Mouse (Mus musculus): ENCODE measurements around the gene Shank1. TPM values are rescaled to one million over a fixed set of nuclear protein-coding genes. Genes with fewer than 3 reads are reported as not detected.
A peak's percentile ranks its signal among the peaks of the same experiment; 100 is the strongest.

Gene Shank1
- 0.39 and 0.44 TPM in 2 replicates for polyA plus RNA-seq (2015; fragmentation: Nextera tagmentation; extraction: Ambion mirVana)

DNA sequence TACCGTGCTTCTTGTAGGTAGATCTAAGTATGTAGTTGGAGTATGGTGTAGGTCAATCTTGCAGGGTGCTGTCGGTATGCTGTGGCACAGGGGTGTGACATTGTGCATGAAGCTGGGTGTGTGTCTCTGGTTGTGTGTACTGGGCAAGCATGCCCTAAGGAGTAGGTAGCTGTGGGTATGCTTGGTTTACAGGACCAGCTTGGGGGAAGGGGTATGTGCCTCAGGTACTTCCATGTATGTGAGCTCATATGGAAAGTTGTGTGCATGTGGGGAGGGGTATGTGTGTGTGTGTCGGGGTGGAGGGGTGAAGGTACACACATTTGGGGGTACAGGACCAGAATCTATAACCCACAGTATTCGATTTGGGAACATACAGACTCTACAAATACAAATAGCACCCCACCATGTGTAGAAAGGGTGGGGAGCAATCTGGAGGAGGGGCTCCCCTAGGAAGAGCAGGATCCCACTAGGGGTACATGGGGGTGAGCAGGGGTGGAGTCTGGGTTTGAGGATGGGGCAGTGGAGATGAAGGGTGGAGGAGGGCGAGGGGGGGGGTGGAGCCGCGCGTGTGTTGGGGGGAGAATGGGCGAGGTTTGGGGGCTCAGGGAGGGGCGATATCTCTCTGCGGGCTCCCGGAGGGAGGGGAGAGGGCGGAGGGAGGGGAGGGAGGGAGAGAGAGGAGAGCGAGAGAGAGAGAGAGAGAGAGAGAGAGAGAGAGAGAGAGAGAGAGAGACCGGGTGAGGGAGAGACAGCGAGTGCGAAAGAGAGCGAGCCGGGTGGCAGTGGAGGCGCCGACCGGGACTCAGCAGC, at the start of gene Shank1:
Gene Shank1 (plus strand): TSS at position 779 of the 810 bp plus-strand sequence.
- no peaks in the 10 kb centered on the region for H3K9me3 ChIP-seq (ENCODE audit: control insufficient read depth)

DNA sequence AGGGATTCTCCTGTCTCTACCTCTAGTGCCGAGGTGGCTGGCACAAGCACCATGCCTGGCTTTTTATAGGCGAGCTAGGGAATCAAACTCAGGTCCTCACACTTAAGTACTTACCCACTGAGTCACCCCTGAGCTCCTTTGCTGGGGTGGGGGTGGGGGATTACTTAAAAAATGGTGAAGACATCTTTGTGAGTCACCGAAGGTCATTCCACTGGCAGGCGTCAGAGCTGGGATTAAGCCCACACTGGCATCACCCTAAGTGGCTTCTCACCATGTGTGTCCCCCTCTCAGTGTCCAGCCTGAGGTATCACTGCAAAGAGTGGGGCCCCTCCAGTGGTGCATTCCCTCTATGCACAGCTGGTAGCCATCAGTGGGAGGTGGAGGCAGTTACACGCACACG, 49.6 kb upstream of the Shank1 start:
- ATAC-seq: no peak
- WGBS: 63% methylated on average over 6 of the region's 6 CpGs

More for the DNA sequence above, at the start of gene Shank1:
- Histone ChIP-seq H3K9ac (ENCODE audit: low read depth, low read length) (peak within 1 kb of the TSS; percentile 26; the same call in 1 of the 2 replicates), H3K4me3 (ENCODE audit: low read depth, low read length) (peak within 1 kb of the TSS; percentile 40), H3K27ac (ENCODE audit: low read depth, low read length) (no peak within 1 kb of the TSS), H3K27me3 (replicated peaks; ENCODE audit: control insufficient read depth, insufficient read depth, low read length) (peaks cover 19% of the 10 kb centered on the region), H3K4me2 (replicated peaks; ENCODE audit: low read depth) (peak within 1 kb of the TSS; percentile 79), H3K4me1 (replicated peaks; ENCODE audit: control insufficient read depth, insufficient read depth, low read length) (peaks cover 4% of the 10 kb centered on the region), H3K36me3 (ENCODE audit: control insufficient read depth, insufficient read depth) (no peaks in the 10 kb centered on the region)
- TF ChIP-seq CTCF (IDR thresholded peaks at IDR 0.05; ENCODE audit: low read depth): no peak
- ATAC-seq: no peak
- 21% methylated on average over 12 of the region's 22 CpGs for WGBS

DNA sequence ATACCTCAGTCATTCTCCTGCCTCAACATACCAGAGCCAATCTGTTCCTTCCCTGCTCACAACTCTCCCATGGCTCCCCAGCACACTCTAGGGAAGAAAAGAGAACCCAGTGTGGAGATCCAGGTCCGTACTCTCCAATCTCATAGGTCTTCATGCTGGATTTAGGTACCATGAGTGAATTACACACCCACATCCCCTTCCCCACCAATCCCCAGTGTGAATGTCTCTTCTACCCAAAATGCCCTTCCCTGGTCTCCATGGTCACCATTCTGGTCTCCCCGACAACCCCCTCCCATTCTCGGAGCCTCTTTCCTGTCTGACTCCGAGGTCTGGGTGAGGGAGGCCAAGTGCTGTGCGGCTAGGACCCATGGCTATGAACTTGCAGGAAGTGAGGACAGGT, 48.9 kb upstream of the Shank1 start, which contains the start of gene Gm15517:
Gene Gm15517 (plus strand): TSS at position 301 of the 400 bp plus-strand sequence.
- ATAC-seq: no peak
- no peaks in the 10 kb centered on the region; the same call in 1 of the 2 replicates for H3K4me1 ChIP-seq (replicated peaks; ENCODE audit: control insufficient read depth, insufficient read depth, low read length)
- no peak within 1 kb of the TSS for H3K9ac ChIP-seq (ENCODE audit: low read depth, low read length)
- H3K4me3 ChIP-seq (ENCODE audit: low read depth, low read length): no peak within 1 kb of the TSS
- 60% methylated on average over 5 of the region's 5 CpGs for WGBS
- no peaks in the 10 kb centered on the region for H3K9me3 ChIP-seq (ENCODE audit: control insufficient read depth)
- TF ChIP-seq CTCF (IDR thresholded peaks at IDR 0.05; ENCODE audit: low read depth): no peak
- H3K4me2 ChIP-seq (replicated peaks; ENCODE audit: low read depth): no peak within 1 kb of the TSS
- no peaks in the 10 kb centered on the region for H3K36me3 ChIP-seq (ENCODE audit: control insufficient read depth, insufficient read depth)
- no peak within 1 kb of the TSS for H3K27ac ChIP-seq (ENCODE audit: low read depth, low read length)
- H3K27me3 ChIP-seq (replicated peaks; ENCODE audit: control insufficient read depth, insufficient read depth, low read length): peaks cover 4% of the 10 kb centered on the region; the same call in 1 of the 2 replicates

More for the DNA sequence above, 49.6 kb upstream of the Shank1 start:
- Histone ChIP-seq H3K27me3 (replicated peaks; ENCODE audit: control insufficient read depth, insufficient read depth, low read length) (peaks cover 4% of the 10 kb centered on the region; the same call in 1 of the 2 replicates), H3K4me2 (replicated peaks; ENCODE audit: low read depth) (no peak overlapping the region), H3K4me1 (replicated peaks; ENCODE audit: control insufficient read depth, insufficient read depth, low read length) (no peaks in the 10 kb centered on the region; the same call in 1 of the 2 replicates), H3K27ac (ENCODE audit: low read depth, low read length) (no peak overlapping the region), H3K4me3 (ENCODE audit: low read depth, low read length) (no peak overlapping the region), H3K9ac (ENCODE audit: low read depth, low read length) (no peak overlapping the region), H3K9me3 (ENCODE audit: control insufficient read depth) (no peaks in the 10 kb centered on the region), H3K36me3 (ENCODE audit: control insufficient read depth, insufficient read depth) (no peaks in the 10 kb centered on the region)
- no peak for TF ChIP-seq CTCF (IDR thresholded peaks at IDR 0.05; ENCODE audit: low read depth)

- H3K4me3 ChIP-seq (ENCODE audit: low read depth, low read length): peak overlapping the region; percentile 9; the same call in 1 of the 2 replicates
- ATAC-seq: peak; percentile 50
These were observed 47.0 kb upstream of the Shank1 start for GRCm38 (mm10) chr7:44262791-44263643.

GRCm38 (mm10) chr7:44268117-44268516, 41.9 kb upstream of the Shank1 start:
- H3K27me3 ChIP-seq (replicated peaks; ENCODE audit: control insufficient read depth, insufficient read depth, low read length): peaks cover 3% of the 10 kb centered on the region; the same call in 1 of the 2 replicates
- no peak for ATAC-seq
- H3K4me1 ChIP-seq (replicated peaks; ENCODE audit: control insufficient read depth, insufficient read depth, low read length): no peaks in the 10 kb centered on the region; the same call in 1 of the 2 replicates
- no peak overlapping the region for H3K4me3 ChIP-seq (ENCODE audit: low read depth, low read length)
- no peak for TF ChIP-seq CTCF (IDR thresholded peaks at IDR 0.05; ENCODE audit: low read depth)
- H3K9me3 ChIP-seq (ENCODE audit: control insufficient read depth): no peaks in the 10 kb centered on the region
- 66% methylated on average over 11 of the region's 11 CpGs for WGBS
- no peaks in the 10 kb centered on the region for H3K36me3 ChIP-seq (ENCODE audit: control insufficient read depth, insufficient read depth)
- no peak overlapping the region for H3K9ac ChIP-seq (ENCODE audit: low read depth, low read length)
- no peak overlapping the region for H3K4me2 ChIP-seq (replicated peaks; ENCODE audit: low read depth)
- H3K27ac ChIP-seq (ENCODE audit: low read depth, low read length): no peak overlapping the region

More at GRCm38 (mm10) chr7:44262791-44263643, 47.0 kb upstream of the Shank1 start:
- TF ChIP-seq CTCF (IDR thresholded peaks at IDR 0.05; ENCODE audit: low read depth): peak; percentile 96
- 3% methylated on average over 34 of the region's 34 CpGs for WGBS
- Histone ChIP-seq H3K9ac (ENCODE audit: low read depth, low read length) (no peak overlapping the region), H3K4me2 (replicated peaks; ENCODE audit: low read depth) (peak overlapping the region; percentile 51), H3K4me1 (replicated peaks; ENCODE audit: control insufficient read depth, insufficient read depth, low read length) (no peaks in the 10 kb centered on the region; the same call in 1 of the 2 replicates), H3K27ac (ENCODE audit: low read depth, low read length) (no peak overlapping the region), H3K9me3 (ENCODE audit: control insufficient read depth) (no peaks in the 10 kb centered on the region), H3K36me3 (ENCODE audit: control insufficient read depth, insufficient read depth) (no peaks in the 10 kb centered on the region), H3K27me3 (replicated peaks; ENCODE audit: control insufficient read depth, insufficient read depth, low read length) (peaks cover 4% of the 10 kb centered on the region; the same call in 1 of the 2 replicates)

All from intestine, postnatal 0 days (tissue).